Mouse (Mus musculus) erythroblast, embryonic 14.5 days (primary cell): Measurements from ENCODE around the gene Olfr709-ps1.

Experiments used
- GATA1 ChIP-seq: IDR thresholded peaks from 2 replicates; pipeline ENCODE4 v1.6.1; 2012; ENCODE audit warnings: low read length, inconsistent platforms, mixed read lengths
- TAL1 ChIP-seq: IDR thresholded peaks from 3 replicates; pipeline ENCODE4 v1.6.1; 2012; ENCODE audit warnings: low read length, inconsistent platforms, mixed read lengths

DNA sequence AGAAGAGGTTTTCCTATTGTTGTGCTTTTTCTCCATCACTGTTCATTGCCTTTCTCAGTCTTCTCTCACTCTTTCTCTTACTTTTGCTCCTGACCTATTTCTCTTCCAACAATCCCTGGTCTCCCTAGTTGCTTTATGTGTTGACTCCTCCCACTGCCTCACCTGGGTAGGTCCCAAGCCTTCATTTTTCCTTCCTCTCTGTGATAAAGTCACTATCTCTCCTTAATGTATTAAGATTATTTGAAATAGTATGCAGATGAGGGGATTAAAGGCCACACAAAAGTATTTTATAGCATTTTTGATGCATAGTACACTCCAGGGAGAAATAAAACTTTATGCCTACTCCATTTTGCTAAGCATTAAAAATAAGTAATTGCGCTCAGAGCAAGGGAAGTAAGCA, 31.8 kb upstream of the Olfr709-ps1 start, which contains the start of gene Olfr6:
- TF ChIP-seq TAL1, result no peak
- TF ChIP-seq GATA1, result no peak
